Mouse (Mus musculus) midbrain, embryonic 14.5 days (tissue): ENCODE results near the gene Apoc4. TPM values are rescaled to one million over a fixed set of nuclear protein-coding genes. Genes with fewer than 3 reads are reported as not detected.
A peak's percentile ranks its signal among the peaks of the same experiment; 100 is the strongest.

Source experiments
- ATAC-seq: fragments of 200-750 bp; cut with Nextera tagmentation; 2 replicates; pipeline ENCODE4 v1.8.0; 2017; ENCODE audit warnings: moderate number of reproducible peaks, moderate library complexity; ENCODE audit not compliant: low FRiP score, low TSS enrichment
- DNase-seq: peaks from one replicate; pipeline ENCODE4 v3.0.0-alpha.2; 2015
- H3K27ac ChIP-seq: fragments of 300-500 bp; sonication (generic); replicated peaks from 2 replicates; pipeline ENCODE4 v1.5.1; 2014; ENCODE audit warnings: mild to moderate bottlenecking, low read depth, low read length, moderate library complexity
- H3K27me3 ChIP-seq: fragments of 300-500 bp; sonication (generic); 2 replicates; pipeline ENCODE4 v1.6.1; 2014; ENCODE audit warnings: low read length, control low read depth, mixed read lengths; ENCODE audit not compliant: control insufficient read depth, insufficient read depth
- H3K36me3 ChIP-seq: fragments of 300-500 bp; sonication (generic); 2 replicates; pipeline ENCODE4 v1.6.1; 2014; ENCODE audit warnings: low read length, control low read depth; ENCODE audit not compliant: control insufficient read depth, insufficient read depth
- H3K4me1 ChIP-seq: fragments of 300-500 bp; sonication (generic); 2 replicates; pipeline ENCODE4 v1.6.1; 2014; ENCODE audit warnings: mild to moderate bottlenecking, antibody characterized with exemption, low read length, control low read depth; ENCODE audit not compliant: control insufficient read depth, insufficient read depth
- H3K4me2 ChIP-seq: fragments of 300-500 bp; sonication (generic); 2 replicates; pipeline ENCODE4 v1.6.1; 2014; ENCODE audit warnings: mild to moderate bottlenecking, low read length, moderate library complexity
- H3K4me3 ChIP-seq: fragments of 300-500 bp; sonication (generic); replicated peaks from 2 replicates; pipeline ENCODE4 v1.5.1; 2014; ENCODE audit warnings: low read depth, low read length
- H3K9ac ChIP-seq: fragments of 300-500 bp; sonication (generic); replicated peaks from 2 replicates; pipeline ENCODE4 v1.6.1; 2014; ENCODE audit warnings: mild to moderate bottlenecking, low read length, moderate library complexity
- H3K9me3 ChIP-seq: fragments of 300-500 bp; sonication (generic); 2 replicates; pipeline ENCODE4 v1.6.1; 2016; ENCODE audit warnings: low read length, control low read depth, mixed read lengths; ENCODE audit not compliant: control insufficient read depth
- WGBS: fragments of 180-500 bp; shearing (Covaris S2); extraction: QIAGEN DNeasy Blood & Tissue Kit; methylation state at CpG from one replicate; pipeline ENCODE4 v1.1.7; 2014; 5-methylcytosine and 5-hydroxymethylcytosine counted together
- polyA plus RNA-seq: library from polyadenylated mRNA; unstranded; fragments of >200 nt; fragmentation: Nextera tagmentation; extraction: Ambion mirVana; gene quantifications from 2 replicates; pipeline ENCODE4 v1.2.1, GENCODE M21; 2014

Apoc4 gene
- polyA plus RNA-seq, 1 experiment from 2014 or later, result not detected

DNA sequence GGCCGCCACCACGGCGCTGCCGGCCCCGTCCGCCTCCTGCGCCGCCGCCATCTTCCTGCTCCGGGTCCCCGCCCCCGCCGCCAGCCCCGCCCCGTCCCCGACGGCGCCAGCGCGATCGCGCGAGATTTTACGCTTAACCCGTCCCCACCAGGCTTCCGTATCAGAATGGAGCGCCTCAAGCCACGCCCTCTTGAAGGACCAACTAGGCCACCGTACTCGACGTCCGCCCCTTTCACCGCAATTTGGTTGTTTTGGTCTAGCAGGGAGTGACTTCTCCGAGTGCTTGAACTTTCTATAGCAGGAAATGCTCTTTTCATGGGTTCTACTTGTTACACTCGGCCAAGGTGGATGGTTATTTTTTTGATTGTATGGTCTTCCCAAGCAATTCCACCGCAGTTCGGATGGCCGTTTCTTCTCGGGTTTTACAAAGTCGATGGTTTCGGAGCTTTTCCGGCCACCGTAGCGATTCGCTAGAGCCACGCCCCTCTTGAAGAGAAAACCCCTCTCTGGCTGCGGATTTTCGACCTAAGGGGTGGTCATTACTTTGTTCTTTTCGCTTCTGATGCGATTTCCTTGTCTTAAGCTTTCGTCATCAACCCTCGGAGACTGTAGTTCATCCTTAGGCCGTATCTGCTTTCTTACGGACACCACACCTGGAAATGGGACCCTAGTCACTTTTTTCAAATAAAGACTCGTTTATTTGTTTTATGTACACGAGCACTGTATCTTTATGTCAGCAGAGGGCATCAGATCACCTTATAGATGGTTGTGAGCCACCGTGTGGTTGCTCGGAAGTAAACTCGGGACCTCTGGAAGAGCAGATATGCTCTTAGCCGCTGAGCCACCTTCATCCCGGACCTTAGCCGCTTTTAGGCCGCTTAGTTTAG lies 16.1 kb downstream of the Apoc4 start, which contains the start of gene Clptm1:
TSS of gene Clptm1 (minus strand) at position 79 of the 887 bp plus-strand sequence.
- Histone ChIP-seq H3K36me3 (peaks cover 12% of the 10 kb centered on the region), H3K4me1 (peaks cover 22% of the 10 kb centered on the region), H3K9me3 (no peaks in the 10 kb centered on the region), H3K27me3 (no peaks in the 10 kb centered on the region), H3K4me3 (peak within 1 kb of the TSS; percentile 100), H3K9ac (peak within 1 kb of the TSS; percentile 96), H3K4me2 (peak within 1 kb of the TSS; percentile 80), H3K27ac (peak within 1 kb of the TSS; percentile 92)
- ATAC-seq, result peak; percentile 90
- DNase-seq, result peak; percentile 99
- WGBS, result under 1% methylated on average over 58 of the region's 63 CpGs

DNA sequence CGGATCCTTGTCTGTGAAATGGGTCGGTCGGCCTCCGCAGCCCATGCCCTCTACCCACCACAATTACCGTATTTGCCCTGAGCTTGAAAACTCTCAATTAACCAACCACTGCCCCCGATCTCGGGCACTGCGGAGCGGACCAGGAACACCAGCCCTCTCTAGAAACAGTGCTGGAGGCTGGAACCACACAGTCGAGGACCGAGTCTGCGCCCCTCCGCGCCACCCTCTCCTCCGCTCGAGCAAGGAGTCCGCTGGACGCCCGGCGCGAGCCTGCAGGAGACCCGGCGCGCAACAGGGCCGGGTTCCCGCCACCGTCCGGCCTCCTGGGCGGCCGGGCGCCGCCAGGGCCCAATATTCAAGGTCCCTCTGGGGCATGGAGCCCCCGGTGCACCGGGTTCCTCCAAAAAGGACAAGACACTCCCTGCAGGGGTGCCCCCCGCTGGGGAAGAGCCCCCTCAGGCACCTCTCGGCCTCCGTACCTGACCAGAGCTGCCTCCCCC lies 16.8 kb downstream of the Apoc4 start:
- DNase-seq, result no peak
- WGBS, result 1% methylated on average over 35 of the region's 37 CpGs

DNA sequence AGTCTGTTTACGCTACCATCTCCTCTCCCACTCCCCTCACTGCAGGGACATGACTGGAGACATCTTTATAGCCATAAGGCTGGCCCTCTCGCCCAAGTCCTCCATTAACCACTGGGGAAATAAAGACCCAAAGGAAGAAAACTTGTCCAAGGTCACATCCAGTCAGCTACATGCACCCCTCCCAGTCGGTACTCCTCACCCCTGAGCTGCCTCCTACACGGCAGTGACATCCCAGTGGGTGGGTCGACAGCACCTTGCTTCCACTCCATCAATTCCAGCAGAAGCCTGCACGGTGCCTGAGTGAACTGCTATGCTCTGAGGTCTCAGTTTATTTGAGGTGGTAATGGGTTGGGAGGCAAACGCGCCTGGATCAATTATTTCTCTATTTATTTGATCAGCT lies 17.3 kb downstream of the Apoc4 start:
- ATAC-seq (0 out of 2 replicates have a peak, but pooled peaks have one; percentile 3), DNase-seq (no peak)
- 19% methylated on average over 8 of the region's 8 CpGs for WGBS
- peaks cover 18% of the 10 kb centered on the region for H3K36me3 ChIP-seq
- no peaks in the 10 kb centered on the region for H3K9me3 ChIP-seq
- H3K4me2 ChIP-seq, result peak overlapping the region; percentile 80
- no peak overlapping the region for H3K27ac ChIP-seq
- peak overlapping the region; percentile 96 for H3K9ac ChIP-seq
- H3K4me1 ChIP-seq, result peaks cover 20% of the 10 kb centered on the region
- H3K4me3 ChIP-seq, result peak overlapping the region; percentile 100
- no peaks in the 10 kb centered on the region for H3K27me3 ChIP-seq

More for the DNA sequence above, 16.8 kb downstream of the Apoc4 start:
- H3K4me1 ChIP-seq, result peaks cover 22% of the 10 kb centered on the region
- H3K9ac ChIP-seq, result peak overlapping the region; percentile 96
- peaks cover 12% of the 10 kb centered on the region for H3K36me3 ChIP-seq
- no peaks in the 10 kb centered on the region for H3K27me3 ChIP-seq
- ATAC-seq, result peak; percentile 48
- H3K4me3 ChIP-seq, result peak overlapping the region; percentile 100
- H3K27ac ChIP-seq, result peak overlapping the region; percentile 77
- peak overlapping the region; percentile 80 for H3K4me2 ChIP-seq
- no peaks in the 10 kb centered on the region for H3K9me3 ChIP-seq

DNA sequence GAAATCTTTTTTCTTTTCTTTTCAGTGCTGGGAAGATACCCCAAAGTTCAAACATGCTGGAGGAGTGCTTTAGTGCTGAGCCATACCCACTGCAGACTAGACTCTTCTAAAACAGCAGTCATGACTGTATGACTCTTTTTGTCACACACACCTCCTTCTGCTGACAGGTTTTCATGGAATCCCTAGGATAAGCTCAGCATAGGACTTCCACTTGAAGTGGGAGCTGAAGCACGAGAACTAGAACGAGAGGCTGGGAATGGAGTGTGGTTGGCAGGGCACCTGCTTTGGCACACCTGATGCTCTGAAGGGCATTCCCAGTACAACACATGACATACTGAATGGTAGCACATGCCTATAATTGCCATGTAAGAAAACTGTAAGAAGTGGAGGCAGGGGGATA lies 28.7 kb downstream of the Apoc4 start:
- 93% methylated on average over 2 of the region's 2 CpGs for WGBS
- H3K27me3 ChIP-seq, result no peaks in the 10 kb centered on the region
- H3K9me3 ChIP-seq, result no peaks in the 10 kb centered on the region
- DNase-seq (no peak), ATAC-seq (no peak)
- no peak overlapping the region for H3K9ac ChIP-seq
- peaks cover 68% of the 10 kb centered on the region for H3K36me3 ChIP-seq
- H3K4me3 ChIP-seq, result no peak overlapping the region
- no peak overlapping the region for H3K27ac ChIP-seq
- H3K4me1 ChIP-seq, result no peaks in the 10 kb centered on the region
- no peak overlapping the region for H3K4me2 ChIP-seq

DNA sequence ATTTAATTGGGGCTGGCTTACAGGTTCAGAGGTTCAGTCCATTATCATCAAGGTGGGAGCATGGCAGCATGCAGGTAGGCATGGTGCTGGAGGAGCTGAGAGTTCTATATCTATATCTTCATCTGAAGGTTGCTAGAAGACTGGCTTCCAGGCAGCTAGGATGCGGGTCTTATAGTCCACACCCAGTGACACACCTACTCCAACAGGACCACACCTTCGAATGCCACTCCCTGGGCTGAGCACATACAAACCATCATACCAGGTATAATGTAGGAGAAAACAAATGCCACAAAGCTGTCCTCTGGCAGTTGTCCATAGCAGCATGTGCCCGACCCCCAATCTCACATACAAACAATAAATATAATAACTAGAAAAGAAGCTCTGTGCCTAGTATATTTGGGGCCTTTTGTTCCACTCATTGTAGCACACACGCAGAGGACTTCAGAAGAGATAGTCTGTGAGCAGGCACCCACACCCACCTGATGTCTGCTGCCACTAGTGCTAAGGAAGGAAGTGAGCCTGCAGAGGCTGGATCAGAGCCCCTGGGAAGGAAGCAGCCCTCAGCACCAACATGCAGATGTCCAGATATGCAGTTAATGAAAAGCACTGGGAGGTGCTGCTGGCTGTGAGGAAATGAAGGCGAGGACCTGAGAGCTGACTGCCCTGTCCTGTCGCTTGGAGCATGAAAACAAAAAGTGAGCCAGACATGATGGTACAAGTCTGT lies 30.1 kb downstream of the Apoc4 start:
- H3K36me3 ChIP-seq, result peaks cover 71% of the 10 kb centered on the region
- H3K9me3 ChIP-seq, result no peaks in the 10 kb centered on the region
- no peaks in the 10 kb centered on the region for H3K4me1 ChIP-seq
- H3K4me3 ChIP-seq, result no peak overlapping the region
- ATAC-seq (no peak), DNase-seq (no peak)
- no peak overlapping the region for H3K27ac ChIP-seq
- H3K9ac ChIP-seq, result no peak overlapping the region
- no peak overlapping the region for H3K4me2 ChIP-seq
- WGBS, result 96% methylated on average over 6 of the region's 6 CpGs
- no peaks in the 10 kb centered on the region for H3K27me3 ChIP-seq

DNA sequence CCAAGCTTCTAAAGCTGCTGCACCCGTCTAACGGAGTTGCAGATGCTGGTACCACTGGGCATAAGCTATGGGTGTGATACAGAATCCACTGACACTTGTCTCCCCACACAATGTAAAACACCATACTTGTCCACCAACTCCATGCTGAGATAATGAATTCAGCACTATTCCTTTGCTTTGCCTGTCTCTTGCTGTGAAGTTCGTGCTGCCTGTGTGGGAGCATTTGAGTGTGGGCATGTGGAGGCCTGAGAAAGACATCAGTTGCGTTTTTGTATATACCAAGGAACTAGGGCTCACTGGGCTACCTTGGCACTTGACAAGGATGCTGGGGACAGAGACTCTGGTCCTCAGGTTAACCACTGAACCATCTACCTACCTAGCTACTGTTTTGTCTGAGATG lies 40.1 kb downstream of the Apoc4 start:
- no peak for DNase-seq
- no peaks in the 10 kb centered on the region for H3K27me3 ChIP-seq
- H3K4me2 ChIP-seq, result no peak overlapping the region
- no peaks in the 10 kb centered on the region for H3K9me3 ChIP-seq
- no peak overlapping the region for H3K4me3 ChIP-seq
- H3K27ac ChIP-seq, result no peak overlapping the region
- H3K9ac ChIP-seq, result no peak overlapping the region
- H3K36me3 ChIP-seq, result peaks cover 98% of the 10 kb centered on the region
- no peaks in the 10 kb centered on the region for H3K4me1 ChIP-seq
- no peak for ATAC-seq
- 96% methylated on average over 4 of the region's 4 CpGs for WGBS

DNA sequence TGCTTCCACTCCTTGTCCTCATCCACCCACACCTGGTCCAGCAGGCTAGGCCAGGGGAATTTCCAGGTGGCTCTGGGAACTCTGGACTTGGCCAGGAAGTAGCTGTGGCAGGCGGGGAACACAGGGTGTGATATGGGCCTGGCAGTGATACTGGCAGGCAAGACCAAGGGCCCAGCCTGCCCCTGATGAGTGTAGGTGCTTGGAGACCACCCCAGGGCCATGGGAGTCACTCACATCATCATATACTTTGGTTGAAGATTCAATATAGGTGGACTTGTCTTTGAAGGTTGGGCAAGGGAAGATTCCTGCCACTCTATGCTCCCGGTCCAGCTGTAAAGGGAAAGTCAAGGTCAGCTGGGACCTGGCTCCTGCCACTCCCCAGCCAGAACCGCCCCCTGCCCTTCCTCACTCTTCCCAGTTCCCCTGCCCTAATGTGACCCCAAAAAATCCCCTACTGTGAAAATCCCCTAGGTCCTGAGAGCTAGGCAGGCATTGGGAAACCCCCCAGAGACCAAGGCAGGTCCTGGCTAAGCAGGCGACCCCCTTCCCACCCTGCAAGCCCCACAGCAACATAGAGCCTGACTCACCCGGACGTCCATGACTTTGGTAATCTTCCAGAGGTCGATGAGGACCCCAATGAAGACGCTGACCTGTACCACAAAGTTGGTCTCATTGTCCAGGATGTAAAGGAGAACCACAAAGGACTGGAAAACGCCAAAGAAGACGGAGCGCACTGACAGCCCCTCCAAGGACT lies 46.0 kb downstream of the Apoc4 start:
- no peaks in the 10 kb centered on the region for H3K4me1 ChIP-seq
- no peak overlapping the region for H3K4me2 ChIP-seq
- DNase-seq (no peak), ATAC-seq (no peak)
- no peak overlapping the region for H3K4me3 ChIP-seq
- H3K36me3 ChIP-seq, result peaks cover 84% of the 10 kb centered on the region
- H3K9ac ChIP-seq, result no peak overlapping the region
- H3K9me3 ChIP-seq, result no peaks in the 10 kb centered on the region
- H3K27me3 ChIP-seq, result no peaks in the 10 kb centered on the region
- no peak overlapping the region for H3K27ac ChIP-seq
- 88% methylated on average over 11 of the region's 11 CpGs for WGBS

DNA sequence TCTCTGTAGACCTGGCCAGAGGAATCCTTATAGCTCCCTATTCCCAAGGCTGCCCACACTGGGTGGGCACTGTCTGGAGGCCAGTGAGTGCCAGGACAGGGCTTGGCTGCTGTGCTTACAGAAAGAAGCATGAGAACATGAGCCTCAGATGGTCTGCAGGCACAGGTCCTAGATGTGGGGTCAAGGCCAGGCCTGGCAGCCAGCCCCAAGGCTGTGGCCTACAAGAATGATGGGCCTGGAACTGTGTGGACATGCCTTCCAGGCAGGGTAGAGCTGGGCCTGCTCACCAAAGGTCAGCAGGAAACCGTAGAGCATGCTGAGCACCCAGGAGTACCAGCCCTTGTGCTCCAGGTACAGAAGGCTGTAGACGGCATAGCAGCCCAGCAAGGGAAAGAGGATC lies 46.7 kb downstream of the Apoc4 start:
- Histone ChIP-seq H3K4me1 (no peaks in the 10 kb centered on the region), H3K36me3 (peaks cover 77% of the 10 kb centered on the region), H3K27me3 (no peaks in the 10 kb centered on the region), H3K9me3 (no peaks in the 10 kb centered on the region), H3K9ac (no peak overlapping the region), H3K27ac (no peak overlapping the region), H3K4me2 (no peak overlapping the region), H3K4me3 (no peak overlapping the region)
- WGBS, result 96% methylated on average over 2 of the region's 2 CpGs
- ATAC-seq, result no peak
- DNase-seq, result no peak
